In the genomic region with DNA sequence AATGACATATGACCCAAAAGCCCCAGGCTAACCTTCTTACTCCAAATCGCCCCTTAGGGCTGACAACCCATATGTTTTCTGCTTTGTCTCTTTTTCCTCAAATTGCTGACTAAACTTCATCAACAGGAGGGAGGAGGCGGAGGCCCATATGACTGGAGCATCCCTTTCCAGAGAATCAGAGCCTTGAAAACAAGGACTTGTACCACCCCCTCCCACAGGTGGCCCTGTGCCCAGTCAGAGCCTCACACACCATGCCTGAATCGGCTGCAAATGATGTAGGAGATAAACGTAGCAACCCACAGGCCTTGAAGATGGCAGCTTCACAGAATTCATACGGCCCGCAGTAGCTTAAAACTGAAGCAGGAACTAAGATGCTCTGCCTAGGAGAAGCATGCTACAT, we compare ENCODE assay signal across 22 mouse cellular contexts.
DNase-seq lines count a peak whose midpoint lies in the region; ATAC-seq lines count a peak whose summit lies in the region.
"Had no signal": no experiment of that assay in that cellular context is flagged by ENCODE, and none has a peak within 500 bp of the region (broad histone marks: within the 10 kb centered on the region; RNA-seq: fewer than 3 reads in every experiment).

No protein-coding gene starts in this region.

- no peaks in the 10 kb centered on the region for H3K36me3 ChIP-seq in intestine, embryonic 14.5 days (ENCODE audit: control insufficient read depth, insufficient read depth, low read length)
- H3K36me3 ChIP-seq in intestine, embryonic 16.5 days (ENCODE audit: control insufficient read depth, insufficient read depth, low read length): no peaks in the 10 kb centered on the region
- no peaks in the 10 kb centered on the region for H3K36me3 ChIP-seq in hindbrain, embryonic 13.5 days
- H3K36me3 ChIP-seq: embryonic facial prominence, embryonic 15.5 days; forebrain, embryonic 10.5 days; heart, embryonic 15.5 days; limb, embryonic 10.5 days; liver, embryonic 13.5 days; lung, embryonic 15.5 days; midbrain, embryonic 12.5 days; neural tube, embryonic 15.5 days had no signal

- intact Hi-C loops in left cerebral cortex, postnatal 36 days (cut with DNase I): no loop called here
- intact Hi-C loops in heart, postnatal 25 days (cut with DNase I): no loop called here

- no peak for ATAC-seq in intestine, embryonic 14.5 days (replicated peaks; ENCODE audit: low FRiP score, low TSS enrichment, low read depth)
- no peak for ATAC-seq in intestine, embryonic 16.5 days
- no peak for ATAC-seq in hindbrain, embryonic 13.5 days (ENCODE audit: low FRiP score)
- ATAC-seq: inflammation-experienced regulatory T-cells, adult 6 months had no signal

- H3K27ac ChIP-seq in intestine, embryonic 14.5 days (ENCODE audit: low read depth): no peak overlapping the region
- no peak overlapping the region for H3K27ac ChIP-seq in intestine, embryonic 16.5 days (ENCODE audit: low read length)
- H3K27ac ChIP-seq in hindbrain, embryonic 13.5 days: no peak overlapping the region
- H3K27ac ChIP-seq: embryonic facial prominence, embryonic 15.5 days; forebrain, embryonic 10.5 days; heart, embryonic 15.5 days; limb, embryonic 10.5 days; liver, embryonic 13.5 days; lung, embryonic 15.5 days; macrophage; midbrain, embryonic 12.5 days; neural tube, embryonic 15.5 days had no signal

- no peak overlapping the region for H3K4me2 ChIP-seq in intestine, embryonic 14.5 days (ENCODE audit: low read length)
- no peak overlapping the region for H3K4me2 ChIP-seq in intestine, embryonic 16.5 days (ENCODE audit: low read depth, low read length)
- no peak overlapping the region for H3K4me2 ChIP-seq in hindbrain, embryonic 13.5 days
- H3K4me2 ChIP-seq: embryonic facial prominence, embryonic 15.5 days; heart, embryonic 15.5 days; liver, embryonic 13.5 days; lung, embryonic 15.5 days; midbrain, embryonic 12.5 days; neural tube, embryonic 15.5 days had no signal

- H3K27me3 ChIP-seq in intestine, embryonic 14.5 days (replicated peaks; ENCODE audit: control insufficient read depth, insufficient read depth, low read length): no peaks in the 10 kb centered on the region
- H3K27me3 ChIP-seq in intestine, embryonic 16.5 days (replicated peaks; ENCODE audit: control insufficient read depth, insufficient read depth, low read length): no peaks in the 10 kb centered on the region
- no peaks in the 10 kb centered on the region for H3K27me3 ChIP-seq in hindbrain, embryonic 13.5 days
- H3K27me3 ChIP-seq: embryonic facial prominence, embryonic 15.5 days; heart, embryonic 15.5 days; liver, embryonic 13.5 days; lung, embryonic 15.5 days; neural tube, embryonic 15.5 days had no signal

- no peak overlapping the region for H3K4me3 ChIP-seq in intestine, embryonic 14.5 days (ENCODE audit: low read depth, low read length)
- H3K4me3 ChIP-seq in intestine, embryonic 16.5 days (ENCODE audit: low read length): no peak overlapping the region
- H3K4me3 ChIP-seq in hindbrain, embryonic 13.5 days: no peak overlapping the region
- H3K4me3 ChIP-seq: embryonic facial prominence, embryonic 15.5 days; forebrain, embryonic 10.5 days; heart, embryonic 15.5 days; limb, embryonic 10.5 days; liver, embryonic 13.5 days; lung, embryonic 15.5 days; midbrain, embryonic 12.5 days; neural tube, embryonic 15.5 days had no signal

- no peaks in the 10 kb centered on the region for H3K9me3 ChIP-seq in intestine, embryonic 14.5 days (ENCODE audit: control insufficient read depth, low read length)
- no peaks in the 10 kb centered on the region for H3K9me3 ChIP-seq in intestine, embryonic 16.5 days (ENCODE audit: control insufficient read depth, low read length)
- peaks cover 3% of the 10 kb centered on the region; the same call in 1 of the 2 replicates for H3K9me3 ChIP-seq in hindbrain, embryonic 13.5 days
- H3K9me3 ChIP-seq: embryonic facial prominence, embryonic 15.5 days; heart, embryonic 15.5 days; limb, embryonic 10.5 days; lung, embryonic 15.5 days; neural tube, embryonic 15.5 days had no signal

- no peaks in the 10 kb centered on the region for H3K4me1 ChIP-seq in intestine, embryonic 14.5 days (replicated peaks; ENCODE audit: control insufficient read depth, insufficient read depth, low read length)
- no peaks in the 10 kb centered on the region for H3K4me1 ChIP-seq in intestine, embryonic 16.5 days (ENCODE audit: control insufficient read depth, insufficient read depth, low read length)
- no peaks in the 10 kb centered on the region for H3K4me1 ChIP-seq in hindbrain, embryonic 13.5 days (replicated peaks)
- H3K4me1 ChIP-seq: liver, embryonic 13.5 days; neural tube, embryonic 15.5 days had no signal

- DNase-seq in intestine, embryonic 14.5 days (ENCODE audit: low spot score): peak; percentile 43
- DNase-seq in brain, adult 2 months (ENCODE audit: low read depth, low spot score): peak; percentile 91
- peak; percentile 93 for DNase-seq in layer of hippocampus, adult 9-11 months
- peak; percentile 71 to 86 for DNase-seq in left cerebral cortex, postnatal 36 days (ENCODE audit: low spot score in 2 of 2)
- DNase-seq in heart, postnatal 25 days (ENCODE audit: low spot score): no peak
- no peak for DNase-seq in gastrocnemius, postnatal 4 days (ENCODE audit: low spot score in 2 of 2)
- DNase-seq: cerebellum, postnatal 10 days; embryo, embryonic 11 days; heart, adult 18-20 months; liver, embryonic 13.5 days; thymus, postnatal 4 days had no signal

- no peak overlapping the region for H3K9ac ChIP-seq in intestine, embryonic 14.5 days (ENCODE audit: low read length)
- H3K9ac ChIP-seq in intestine, embryonic 16.5 days (ENCODE audit: low read depth, low read length): no peak overlapping the region
- H3K9ac ChIP-seq in hindbrain, embryonic 13.5 days: no peak overlapping the region
- H3K9ac ChIP-seq: embryonic facial prominence, embryonic 15.5 days; heart, embryonic 15.5 days; liver, embryonic 13.5 days; lung, embryonic 15.5 days; midbrain, embryonic 12.5 days; neural tube, embryonic 15.5 days had no signal

- WGBS in intestine, embryonic 14.5 days: 88% methylated on average over 6 of the region's 6 CpGs
- 86% methylated on average over 6 of the region's 6 CpGs for WGBS in intestine, embryonic 16.5 days
- 89% methylated on average over 6 of the region's 6 CpGs for WGBS in hindbrain, embryonic 13.5 days

Comparison
In these comparisons a context has a peak if more than half of its experiments do, and no peak if none do; other contexts are left out.
1. DNase-seq: peak in intestine, embryonic 14.5 days (single experiment), brain, adult 2 months (single experiment), layer of hippocampus, adult 9-11 months (single experiment) and left cerebral cortex, postnatal 36 days (2 of 2); none in heart, postnatal 25 days (single experiment) and gastrocnemius, postnatal 4 days (0 of 2).